Mouse (Mus musculus) adipocyte (in vitro differentiated cells): ENCODE results near the gene Tex37.
A peak's percentile ranks its signal among the peaks of the same experiment; 100 is the strongest.

Experiments
- DNase-seq: peaks from one replicate; pipeline ENCODE4 v3.0.0-alpha.2; 2016; ENCODE audit warnings: low spot score

Gene Tex37

DNA sequence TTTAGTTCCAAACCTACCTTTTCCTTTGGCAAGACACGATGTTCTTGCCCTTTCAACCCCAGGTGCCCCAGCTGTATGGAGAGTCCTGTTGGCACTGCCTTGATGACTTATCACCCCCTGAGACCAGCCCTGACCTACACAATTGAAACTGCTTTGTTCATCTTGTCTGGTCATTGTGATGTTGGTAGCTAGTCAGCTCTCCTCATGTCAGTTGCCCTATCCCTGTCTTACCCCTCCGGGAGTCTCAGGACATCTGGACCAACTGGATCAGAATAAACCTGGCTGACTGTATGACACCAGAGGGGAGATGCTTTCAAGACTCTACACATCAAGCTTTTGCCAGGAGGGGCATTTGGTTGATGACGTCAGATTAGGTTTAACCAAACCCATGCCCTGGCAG, at the start of gene Tex37:
TSS of gene Tex37 (minus strand) at position 101 of the 400 bp plus-strand sequence.
- DNase-seq, result no peak

DNA sequence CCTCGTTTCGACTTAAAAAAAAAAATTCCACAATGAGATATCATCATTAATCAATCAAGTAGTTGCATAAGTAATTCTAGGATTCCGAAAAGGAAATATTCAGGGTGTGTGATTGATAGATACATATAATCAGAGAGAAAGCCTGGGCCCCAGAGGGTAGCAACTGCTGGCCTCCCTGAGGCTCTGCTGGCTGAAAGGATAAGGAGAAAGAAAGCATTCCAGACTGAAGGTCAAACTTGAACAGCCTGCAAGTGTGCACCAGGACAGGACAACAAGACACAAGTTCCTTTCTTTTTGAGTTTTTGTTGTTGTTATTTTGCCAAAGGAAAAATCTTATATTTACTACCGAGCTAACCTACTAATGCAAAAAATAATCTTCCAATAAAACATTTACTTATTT, 49.6 kb upstream of the Tex37 start:
- no peak for DNase-seq

DNA sequence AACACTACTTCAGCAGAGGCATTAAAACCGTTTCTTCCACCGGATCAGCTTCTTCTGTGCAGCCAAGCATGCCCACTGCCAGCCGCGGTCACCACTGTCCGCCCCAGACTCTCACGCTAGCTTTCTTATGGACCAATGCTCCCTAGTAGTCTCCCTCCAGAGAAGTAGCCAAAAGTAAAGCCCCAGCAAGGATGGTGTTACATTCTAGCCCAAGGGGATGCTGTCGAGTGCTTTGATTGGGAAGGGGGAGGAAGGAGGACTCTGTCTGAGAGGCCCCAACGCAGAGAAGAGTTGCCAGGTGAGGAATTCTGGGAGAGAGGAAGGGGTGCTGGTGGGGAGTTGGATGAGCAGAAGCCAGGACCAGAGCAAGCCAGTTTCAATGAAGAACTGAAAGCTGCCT, 48.7 kb upstream of the Tex37 start:
- no peak for DNase-seq

DNA sequence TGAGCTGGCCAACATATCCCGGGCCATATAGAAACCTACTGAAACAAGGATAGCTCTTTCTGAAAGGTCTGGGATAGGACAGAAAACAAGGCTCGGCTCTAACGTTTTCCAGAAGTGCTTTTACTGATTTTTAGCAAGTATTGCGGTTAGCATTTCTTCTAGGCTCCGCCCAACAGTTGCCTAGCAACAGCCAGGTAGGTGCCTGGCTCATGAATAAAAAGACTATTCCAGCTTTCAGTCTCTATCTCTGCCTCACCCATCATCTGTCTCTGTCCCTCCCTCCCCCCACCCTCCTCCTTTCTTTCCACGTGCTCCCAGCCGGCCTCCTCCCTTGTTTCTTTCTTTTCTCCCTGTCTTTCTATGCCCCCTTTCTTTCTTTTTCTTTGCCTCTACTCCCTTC, 47.0 kb upstream of the Tex37 start:
- no peak for DNase-seq

DNA sequence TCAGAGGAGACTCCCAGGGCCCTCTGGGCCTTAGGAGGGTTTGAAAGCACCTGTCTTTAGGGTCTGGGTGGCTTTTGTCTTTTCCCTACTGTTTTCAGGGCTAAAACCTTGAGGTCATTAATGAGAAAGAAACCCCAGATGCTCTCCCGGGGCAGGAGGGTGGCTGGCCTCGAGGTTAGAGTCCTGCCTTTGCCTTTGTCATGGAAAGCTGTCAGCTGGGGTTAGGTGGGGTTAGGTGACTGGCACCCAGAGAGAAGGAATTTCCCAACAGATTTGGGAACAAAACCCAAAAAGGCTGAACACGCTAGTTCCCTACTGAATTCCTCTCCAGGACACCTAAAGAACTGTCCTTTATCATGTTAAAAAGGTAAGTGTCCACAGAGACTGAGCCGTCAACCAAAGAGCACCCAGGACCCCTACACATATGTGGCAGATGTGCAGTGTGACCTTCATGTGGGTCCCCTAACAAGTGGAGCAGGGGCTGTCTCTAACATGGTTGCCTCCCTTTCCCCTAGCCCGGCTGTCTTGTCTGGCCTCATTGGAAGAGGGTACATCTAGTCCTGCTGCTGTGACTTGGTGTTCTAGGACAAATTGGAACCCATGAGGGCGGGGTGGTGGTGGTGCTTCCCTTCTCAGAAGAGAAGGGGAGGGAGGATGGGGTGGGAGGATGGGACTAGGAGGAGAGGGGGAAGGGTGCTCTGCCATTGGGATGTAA, 45.5 kb upstream of the Tex37 start:
- no peak for DNase-seq

GRCm38 (mm10) chr6:70957341-70957940, 38.7 kb upstream of the Tex37 start:
- no peak for DNase-seq

DNA sequence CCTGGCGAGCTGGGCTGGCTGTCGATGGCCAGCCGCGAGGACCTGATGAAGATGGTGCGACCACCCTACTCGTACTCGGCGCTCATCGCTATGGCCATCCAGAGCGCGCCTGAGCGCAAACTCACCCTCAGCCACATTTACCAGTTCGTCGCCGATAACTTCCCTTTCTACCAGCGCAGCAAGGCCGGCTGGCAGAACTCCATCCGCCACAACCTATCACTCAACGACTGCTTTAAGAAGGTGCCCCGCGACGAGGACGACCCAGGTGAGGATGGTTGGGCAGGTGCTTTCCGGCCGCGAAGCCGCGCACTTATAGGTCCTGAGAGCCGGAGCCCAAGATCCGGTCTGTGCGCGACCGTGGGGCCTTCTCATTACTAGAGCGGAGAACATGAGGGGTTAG, 38.2 kb upstream of the Tex37 start:
- DNase-seq, result no peak

DNA sequence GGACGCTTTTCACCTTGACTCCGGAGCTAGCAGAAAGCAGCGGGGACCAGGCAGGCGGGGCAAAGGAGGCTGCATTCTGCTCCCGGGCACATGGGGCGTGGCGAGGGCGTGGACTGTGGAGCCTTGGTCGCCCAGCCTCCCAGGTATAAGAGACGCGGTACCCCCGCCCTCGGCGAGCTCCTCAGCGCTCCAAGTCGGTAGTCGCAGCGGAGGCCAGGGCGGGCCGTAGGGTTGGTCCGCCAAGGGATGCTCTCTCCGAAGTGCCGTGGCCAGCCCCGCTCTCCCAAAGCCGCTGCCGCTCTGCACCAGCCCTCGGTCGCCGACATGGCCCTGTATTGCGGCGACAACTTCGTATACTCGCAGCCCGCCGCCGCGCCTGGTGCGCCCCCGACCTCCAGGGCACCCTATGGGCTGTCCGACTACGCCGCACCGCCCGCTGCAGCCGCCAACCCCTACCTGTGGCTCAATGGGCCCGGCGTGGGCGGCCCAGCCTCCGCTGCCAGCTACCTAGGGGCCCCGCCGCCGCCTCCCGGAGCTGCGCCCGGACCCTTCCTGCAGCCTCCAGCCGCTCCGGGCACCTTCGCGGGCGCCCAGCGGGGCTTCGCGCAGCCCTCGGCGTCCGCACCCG, 37.7 kb upstream of the Tex37 start, which contains the start of gene Foxi3:
TSS of gene Foxi3 (plus strand) at position 247 of the 628 bp plus-strand sequence.
- DNase-seq, result no peak

- no peak for DNase-seq
These were observed 37.1 kb upstream of the Tex37 start for GRCm38 (mm10) chr6:70955841-70956240.

DNA sequence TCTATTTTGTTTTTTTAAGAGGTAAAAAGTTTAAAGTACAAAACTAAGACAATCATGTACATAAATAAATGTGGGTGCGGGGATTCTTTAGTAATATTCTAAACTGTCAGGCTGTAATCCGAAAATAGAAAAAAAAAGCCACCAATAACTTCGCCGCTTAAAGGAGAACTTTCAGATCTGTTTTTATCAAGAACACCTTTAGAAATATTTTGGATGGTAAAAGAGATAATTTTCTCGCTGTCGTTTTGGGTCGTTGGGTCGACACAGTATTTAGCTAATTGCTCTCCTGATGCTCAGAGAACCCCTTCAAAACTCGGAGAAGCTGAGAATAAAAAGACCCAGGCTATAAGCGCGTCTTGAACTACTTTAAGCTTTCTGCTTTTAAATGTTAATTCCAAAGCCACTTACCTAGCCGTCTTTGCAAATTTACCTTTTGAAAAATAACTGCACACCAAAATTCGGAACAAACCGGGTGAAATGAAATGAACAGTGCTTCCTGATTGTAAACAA, 36.6 kb upstream of the Tex37 start:
- DNase-seq, result no peak

GRCm38 (mm10) chr6:70954040-70954439, 35.3 kb upstream of the Tex37 start:
- DNase-seq, result peak; percentile 11

DNA sequence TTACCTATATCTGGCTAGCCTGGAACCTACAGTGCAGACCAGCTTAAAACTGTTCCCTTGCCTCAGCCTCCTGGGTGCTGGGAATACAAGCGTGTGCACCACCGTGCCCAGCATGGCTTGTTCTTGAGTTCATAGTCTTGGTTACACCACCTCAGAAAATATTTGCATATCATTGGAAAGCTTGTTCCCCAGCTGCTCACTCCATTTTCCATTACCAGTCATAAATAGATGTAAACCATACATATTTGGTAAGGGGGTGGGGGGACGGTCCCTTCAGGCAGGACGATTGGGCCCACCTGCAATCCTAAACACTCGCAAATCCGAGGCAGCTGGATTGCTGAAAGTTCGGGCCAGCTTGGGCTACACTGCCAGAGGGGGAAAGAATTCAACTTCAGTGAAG, 34.5 kb upstream of the Tex37 start:
- no peak for DNase-seq

GRCm38 (mm10) chr6:70931801-70932200, 13.1 kb upstream of the Tex37 start:
- DNase-seq, result no peak

- peak; percentile 63 for DNase-seq
These were observed 2.7 kb upstream of the Tex37 start for GRCm38 (mm10) chr6:70921274-70922074.

- DNase-seq, result no peak
These were observed 6.3 kb downstream of the Tex37 start for GRCm38 (mm10) chr6:70912396-70912765.

- no peak for DNase-seq
These were observed 6.9 kb downstream of the Tex37 start for GRCm38 (mm10) chr6:70911668-70912395.

- no peak for DNase-seq
These were observed 8.4 kb downstream of the Tex37 start for GRCm38 (mm10) chr6:70910285-70910684.

DNA sequence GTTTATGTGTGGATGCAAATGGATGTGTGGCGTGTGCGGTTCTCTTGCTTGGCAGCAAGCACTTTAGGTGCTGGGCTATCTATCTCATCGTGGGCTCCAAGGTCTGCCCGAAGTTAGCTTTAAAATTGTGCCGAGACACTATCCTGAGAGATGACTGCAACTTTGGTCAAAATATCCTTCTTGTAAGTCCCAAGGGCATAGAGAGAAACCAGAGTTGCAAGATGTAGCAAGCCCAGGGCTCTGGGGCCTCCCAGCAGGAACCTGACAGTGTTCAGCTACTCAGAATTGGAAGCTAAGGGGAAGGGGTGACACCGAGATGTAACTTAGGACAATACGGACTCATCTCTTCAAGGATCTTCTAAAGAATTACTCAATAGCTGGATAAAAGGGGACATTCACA, 9.2 kb downstream of the Tex37 start:
- DNase-seq, result no peak

DNA sequence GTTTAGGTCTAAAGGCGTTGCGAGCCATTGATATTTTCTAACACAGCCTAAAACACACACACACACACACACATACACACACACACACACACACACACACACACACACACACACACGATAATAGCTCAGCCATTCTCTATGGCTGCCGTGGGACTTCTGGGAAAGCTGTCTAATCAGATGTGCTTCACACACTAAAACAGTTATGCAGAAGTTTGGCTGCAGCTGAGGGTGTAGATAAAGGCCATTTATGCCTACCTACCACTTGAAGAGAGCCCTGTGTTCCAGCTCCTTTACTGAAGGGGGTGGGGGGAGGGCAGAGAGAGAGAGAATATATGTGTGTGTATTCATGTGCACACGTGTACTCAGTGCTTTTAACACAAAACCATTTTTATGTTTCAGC, 15.0 kb downstream of the Tex37 start:
- no peak for DNase-seq

GRCm38 (mm10) chr6:70899594-70900003, 19.1 kb downstream of the Tex37 start:
- no peak for DNase-seq

DNA sequence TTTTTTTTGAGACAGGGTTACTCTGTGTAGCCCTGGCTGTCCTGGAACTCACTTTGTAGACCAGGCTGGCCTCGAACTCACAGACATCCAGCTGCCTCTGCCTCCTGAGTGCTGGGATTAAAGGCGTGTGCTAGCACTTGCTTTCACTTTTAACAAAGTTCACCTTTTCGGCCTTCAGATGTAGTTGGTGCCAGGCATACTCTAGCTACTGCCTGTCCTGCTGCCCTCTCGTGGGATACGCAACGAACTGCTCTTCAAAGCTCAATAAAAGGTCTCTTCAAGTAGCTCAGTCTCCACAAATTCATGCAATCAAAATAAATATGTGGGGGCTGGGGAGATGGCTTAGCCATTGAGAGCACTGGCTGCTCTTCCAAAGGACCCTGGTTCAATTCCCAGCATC, 20.6 kb downstream of the Tex37 start:
- DNase-seq, result no peak

DNA sequence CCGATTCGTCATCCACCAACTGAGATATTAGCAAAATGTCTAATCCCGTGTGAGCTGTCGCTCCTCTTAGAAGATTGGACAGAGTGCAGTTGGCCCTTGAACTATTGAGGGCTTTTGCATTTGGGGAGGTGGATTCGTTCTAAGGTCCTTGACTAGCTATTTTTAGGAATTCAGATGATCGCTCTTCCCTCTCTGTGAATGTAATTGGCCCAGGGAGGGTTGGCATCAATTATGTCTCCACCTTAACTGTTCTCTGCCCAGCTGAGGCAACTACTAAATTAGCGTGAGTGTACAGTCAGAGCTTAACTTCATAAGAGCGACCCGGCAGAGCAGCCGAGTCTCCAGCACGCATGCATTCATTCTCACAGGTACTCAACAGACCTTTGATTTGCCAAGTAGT, 30.7 kb downstream of the Tex37 start:
- DNase-seq, result no peak
